Mouse (Mus musculus): ENCODE measurements around the gene Hpse.

DNA sequence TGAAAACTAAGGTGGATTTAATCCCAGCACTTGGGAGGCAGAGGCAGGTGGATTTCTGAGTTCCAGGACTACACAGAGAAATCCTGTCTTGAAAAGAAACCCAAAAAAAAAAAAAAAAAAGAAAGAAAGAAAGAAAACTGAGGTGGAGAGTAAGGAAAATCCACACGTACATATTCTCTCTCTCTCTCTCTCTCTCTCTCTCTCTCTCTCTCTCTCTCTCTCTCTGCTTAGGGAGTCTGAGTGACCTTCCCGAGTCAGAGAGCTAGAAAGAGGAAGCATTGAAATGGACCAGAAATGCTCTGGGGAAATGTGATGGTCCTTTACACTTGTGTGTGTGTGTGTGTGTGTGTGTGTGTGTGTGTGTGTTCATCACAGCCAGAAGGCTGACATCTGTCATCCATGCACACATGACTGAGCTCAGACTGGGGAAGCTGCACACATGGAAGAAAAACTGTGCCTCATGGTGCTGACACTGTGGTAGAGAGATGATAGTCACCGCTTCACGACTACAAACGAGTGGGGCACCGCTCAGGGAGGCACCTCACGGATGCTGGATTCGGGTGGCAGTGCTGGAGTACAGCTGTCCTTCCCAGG, 84.5 kb downstream of the Hpse start:
- TF ChIP-seq CTCF (IDR thresholded peaks at IDR 0.05; ENCODE audit: low read depth, low read length), result no peak
- no peak for TF ChIP-seq POLR2A (IDR thresholded peaks at IDR 0.05; ENCODE audit: extremely low read depth, insufficient read depth, low read length)

All from liver, adult 2 months (tissue).